Mouse (Mus musculus): ENCODE results near the gene Zfp934. TPM values are rescaled to one million over a fixed set of nuclear protein-coding genes. Genes with fewer than 3 reads are reported as not detected.
"Not testable (repeated sequence)": the region's sequence is repeated elsewhere in the genome, so short reads cannot be mapped to it uniquely, and the experiment has no call there.

Zfp934 gene
- 14.3 and 15.0 TPM in 2 replicates for polyA plus RNA-seq (2015; fragmentation: Nextera tagmentation; extraction: Ambion mirVana)

DNA sequence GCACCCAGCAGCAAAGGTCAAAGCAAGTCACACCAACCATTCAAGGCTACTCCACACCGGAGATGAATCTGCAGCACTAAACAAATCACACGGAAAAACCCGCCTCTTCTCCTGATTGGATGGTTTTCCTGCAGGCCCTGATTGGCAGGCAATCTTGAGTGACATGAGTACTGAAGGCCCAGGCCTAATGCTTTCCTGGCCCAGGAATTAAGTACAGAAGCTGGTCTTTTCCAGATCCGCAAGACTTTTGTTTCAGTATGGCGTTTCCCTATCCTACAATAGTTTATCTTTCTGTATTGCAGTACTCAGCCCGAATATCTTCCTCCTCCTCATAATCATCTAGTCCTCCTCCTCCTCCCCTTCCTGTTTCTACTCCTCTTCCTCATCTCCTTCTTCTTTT, at the start of gene Zfp934:
TSS of gene Zfp934 (minus strand) at position 101 of the 400 bp plus-strand sequence.
- not testable (repeated sequence) for H3K9me3 ChIP-seq (ENCODE audit: control insufficient read depth, low read length); H3K4me3 ChIP-seq (replicated peaks; ENCODE audit: low read length); H3K27me3 ChIP-seq (replicated peaks; ENCODE audit: control insufficient read depth, insufficient read depth, low read length); H3K4me2 ChIP-seq (ENCODE audit: low read length); H3K4me1 ChIP-seq (replicated peaks; ENCODE audit: control insufficient read depth, insufficient read depth, low read length); H3K9ac ChIP-seq (replicated peaks; ENCODE audit: low read depth, low read length); H3K36me3 ChIP-seq (ENCODE audit: control insufficient read depth, insufficient read depth); H3K27ac ChIP-seq (ENCODE audit: low read length); ATAC-seq
- 86% methylated on average over 3 of the region's 6 CpGs for WGBS

- not testable (repeated sequence) for H3K36me3 ChIP-seq (ENCODE audit: control insufficient read depth, insufficient read depth); H3K4me3 ChIP-seq (replicated peaks; ENCODE audit: low read length); H3K27me3 ChIP-seq (replicated peaks; ENCODE audit: control insufficient read depth, insufficient read depth, low read length); H3K4me1 ChIP-seq (replicated peaks; ENCODE audit: control insufficient read depth, insufficient read depth, low read length); ATAC-seq; H3K4me2 ChIP-seq (ENCODE audit: low read length); H3K9ac ChIP-seq (replicated peaks; ENCODE audit: low read depth, low read length); H3K9me3 ChIP-seq (ENCODE audit: control insufficient read depth, low read length); H3K27ac ChIP-seq (ENCODE audit: low read length)
- whole genome bisulfite sequencing, result 92% methylated on average over 4 of the region's 4 CpGs
These were observed 46.5 kb upstream of the Zfp934 start for GRCm38 (mm10) chr13:62617449-62617848.

DNA sequence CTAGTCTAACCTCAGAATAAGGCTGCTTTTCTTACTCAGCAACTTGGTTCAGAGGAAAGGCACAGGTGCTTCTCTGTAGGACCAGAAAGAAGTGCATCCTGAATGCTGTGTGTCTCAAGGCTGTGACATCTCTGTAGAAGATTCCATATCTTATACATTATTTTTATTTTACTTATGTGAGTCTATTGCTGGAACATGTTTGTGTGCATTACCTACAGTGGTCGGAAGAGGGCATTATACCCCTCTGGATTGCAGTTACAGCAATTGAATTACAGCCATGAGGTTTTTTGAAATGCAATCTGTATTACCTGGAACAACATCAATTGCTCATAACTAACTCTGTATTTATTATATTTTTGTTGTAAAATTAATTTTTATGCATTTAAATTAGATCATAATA, 9.3 kb downstream of the Zfp934 start:
- not testable (repeated sequence) for H3K9me3 ChIP-seq (ENCODE audit: control insufficient read depth, low read length); H3K4me3 ChIP-seq (replicated peaks; ENCODE audit: low read length); H3K4me2 ChIP-seq (ENCODE audit: low read length); ATAC-seq; H3K9ac ChIP-seq (replicated peaks; ENCODE audit: low read depth, low read length); H3K27me3 ChIP-seq (replicated peaks; ENCODE audit: control insufficient read depth, insufficient read depth, low read length); H3K36me3 ChIP-seq (ENCODE audit: control insufficient read depth, insufficient read depth); H3K4me1 ChIP-seq (replicated peaks; ENCODE audit: control insufficient read depth, insufficient read depth, low read length); H3K27ac ChIP-seq (ENCODE audit: low read length)
- WGBS, result 29% methylated on average over 1 of the region's 1 CpGs

- H3K9ac ChIP-seq (replicated peaks; ENCODE audit: low read depth, low read length), result peak within 1 kb of the TSS; percentile 52
- H3K4me1 ChIP-seq (replicated peaks; ENCODE audit: control insufficient read depth, insufficient read depth, low read length); H3K36me3 ChIP-seq (ENCODE audit: control insufficient read depth, insufficient read depth); H3K27ac ChIP-seq (ENCODE audit: low read length); H3K27me3 ChIP-seq (replicated peaks; ENCODE audit: control insufficient read depth, insufficient read depth, low read length); H3K9me3 ChIP-seq (ENCODE audit: control insufficient read depth, low read length): not testable (repeated sequence)
- H3K4me2 ChIP-seq (ENCODE audit: low read length), result peak within 1 kb of the TSS; percentile 39
- 2% methylated on average over 25 of the region's 27 CpGs for WGBS
- H3K4me3 ChIP-seq (replicated peaks; ENCODE audit: low read length), result peak within 1 kb of the TSS; percentile 44
- ATAC-seq, result peak; percentile 59; the same call in 1 of the 2 replicates
These were observed 12.5 kb downstream of the Zfp934 start, which contains the start of gene Zfp935 for GRCm38 (mm10) chr13:62558189-62559110. Zfp935 (minus strand) TSS chr13:62558511.

DNA sequence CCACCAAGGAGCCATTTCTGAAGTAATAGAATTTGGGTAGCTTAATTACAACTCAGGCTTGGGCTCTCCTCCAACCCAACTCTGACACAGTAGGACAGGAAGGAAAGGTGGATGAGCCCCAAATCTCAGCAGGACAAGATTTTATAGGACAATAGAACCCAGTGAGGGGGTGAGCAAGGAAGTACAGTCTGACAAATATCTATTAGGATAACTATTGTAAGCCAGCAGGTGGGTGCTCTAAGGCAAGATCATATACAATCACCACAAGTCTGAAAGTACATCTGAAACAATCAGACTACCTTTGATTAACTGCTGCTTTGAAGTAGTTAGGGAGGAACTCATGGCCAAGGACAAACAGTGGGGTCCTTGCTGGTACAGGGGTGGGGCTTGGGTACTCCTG, 40.9 kb downstream of the Zfp934 start:
- ATAC-seq; H3K27me3 ChIP-seq (replicated peaks; ENCODE audit: control insufficient read depth, insufficient read depth, low read length); H3K4me1 ChIP-seq (replicated peaks; ENCODE audit: control insufficient read depth, insufficient read depth, low read length); H3K4me3 ChIP-seq (replicated peaks; ENCODE audit: low read length); H3K9ac ChIP-seq (replicated peaks; ENCODE audit: low read depth, low read length); H3K27ac ChIP-seq (ENCODE audit: low read length); H3K9me3 ChIP-seq (ENCODE audit: control insufficient read depth, low read length); H3K36me3 ChIP-seq (ENCODE audit: control insufficient read depth, insufficient read depth); H3K4me2 ChIP-seq (ENCODE audit: low read length): not testable (repeated sequence)

DNA sequence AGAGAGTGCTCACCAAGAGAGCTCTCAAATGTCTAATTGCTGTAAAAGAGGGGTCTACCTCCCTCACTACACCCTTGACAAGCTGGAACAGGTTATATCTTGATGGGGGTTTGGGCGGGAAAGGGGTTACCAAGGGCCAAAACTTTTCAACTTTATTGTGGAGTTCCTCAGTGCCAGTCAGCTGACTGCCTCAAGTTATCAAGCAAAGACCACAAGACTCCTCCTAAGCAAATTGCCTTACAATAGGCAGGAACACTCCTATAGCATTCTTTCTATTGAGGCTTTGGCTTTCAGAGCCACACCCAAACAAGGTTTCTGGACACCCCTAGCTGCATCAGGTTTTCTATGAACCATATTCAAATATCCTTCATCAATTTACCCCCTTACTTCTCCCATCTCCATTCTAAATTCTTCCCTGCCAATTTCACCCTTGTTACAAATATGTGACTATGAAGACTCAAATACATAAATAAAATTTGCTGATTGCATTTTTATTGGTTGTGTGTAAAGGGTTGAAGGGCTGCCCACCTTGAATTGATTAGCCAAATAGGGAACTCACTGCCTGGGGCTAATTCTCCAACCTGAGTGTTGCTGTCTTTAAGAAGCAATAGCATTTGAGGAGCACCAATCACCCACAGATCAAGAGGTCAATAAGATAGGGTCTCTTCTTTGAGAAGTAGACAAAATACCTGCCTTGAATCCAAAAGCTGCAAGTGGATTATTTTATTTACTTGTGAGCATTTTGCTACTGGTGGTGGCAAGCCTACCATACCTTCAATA, 60.2 kb downstream of the Zfp934 start:
- H3K9ac ChIP-seq (replicated peaks; ENCODE audit: low read depth, low read length); H3K27me3 ChIP-seq (replicated peaks; ENCODE audit: control insufficient read depth, insufficient read depth, low read length); H3K4me3 ChIP-seq (replicated peaks; ENCODE audit: low read length); H3K4me2 ChIP-seq (ENCODE audit: low read length); H3K9me3 ChIP-seq (ENCODE audit: control insufficient read depth, low read length); H3K36me3 ChIP-seq (ENCODE audit: control insufficient read depth, insufficient read depth); ATAC-seq; H3K4me1 ChIP-seq (replicated peaks; ENCODE audit: control insufficient read depth, insufficient read depth, low read length); H3K27ac ChIP-seq (ENCODE audit: low read length): not testable (repeated sequence)
- WGBS, result 92% methylated on average over 1 of the region's 1 CpGs

DNA sequence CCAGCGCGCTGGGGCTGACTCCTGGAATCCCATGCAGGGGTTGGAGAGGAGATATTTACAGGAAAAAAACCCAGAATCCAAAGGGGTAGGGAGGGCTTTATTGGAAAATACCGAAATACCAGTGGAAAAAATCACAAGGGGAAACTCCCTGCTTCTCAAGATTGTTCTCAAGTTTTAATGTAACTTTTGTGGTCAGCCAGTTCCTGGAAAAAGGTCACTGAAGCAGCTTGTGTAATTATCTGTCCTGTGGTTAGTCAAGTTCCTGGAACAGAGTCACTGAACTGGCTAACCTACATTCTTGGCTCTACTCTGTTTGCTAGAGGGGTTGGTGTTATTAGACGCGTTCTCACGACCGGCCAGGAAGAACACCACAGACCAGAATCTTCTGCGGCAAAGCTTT, 98.3 kb downstream of the Zfp934 start:
- 96% methylated on average over 8 of the region's 8 CpGs for WGBS
- not testable (repeated sequence) for H3K9ac ChIP-seq (replicated peaks; ENCODE audit: low read depth, low read length); ATAC-seq; H3K4me1 ChIP-seq (replicated peaks; ENCODE audit: control insufficient read depth, insufficient read depth, low read length); H3K4me3 ChIP-seq (replicated peaks; ENCODE audit: low read length); H3K9me3 ChIP-seq (ENCODE audit: control insufficient read depth, low read length); H3K27ac ChIP-seq (ENCODE audit: low read length); H3K4me2 ChIP-seq (ENCODE audit: low read length); H3K36me3 ChIP-seq (ENCODE audit: control insufficient read depth, insufficient read depth); H3K27me3 ChIP-seq (replicated peaks; ENCODE audit: control insufficient read depth, insufficient read depth, low read length)

DNA sequence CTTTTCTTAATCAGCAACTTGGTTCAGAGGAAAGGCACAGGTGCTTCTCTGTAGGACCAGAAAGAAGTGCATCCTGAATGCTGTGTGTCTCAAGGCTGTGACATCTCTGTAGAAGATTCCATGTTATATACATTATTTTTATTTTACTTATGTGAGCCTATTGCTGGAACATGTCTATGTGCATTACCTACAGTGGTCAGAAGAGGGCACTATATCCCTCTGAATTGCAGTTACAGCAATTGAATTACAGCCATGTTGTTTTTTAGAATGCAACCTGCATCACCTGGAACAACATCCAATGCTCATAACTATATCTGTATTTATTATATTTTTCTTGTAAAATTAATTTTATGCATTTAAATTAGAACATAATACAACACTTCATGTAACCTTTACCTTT, 101.1 kb downstream of the Zfp934 start:
- not testable (repeated sequence) for H3K4me3 ChIP-seq (replicated peaks; ENCODE audit: low read length); H3K27ac ChIP-seq (ENCODE audit: low read length); H3K9me3 ChIP-seq (ENCODE audit: control insufficient read depth, low read length); H3K4me2 ChIP-seq (ENCODE audit: low read length); H3K9ac ChIP-seq (replicated peaks; ENCODE audit: low read depth, low read length); H3K27me3 ChIP-seq (replicated peaks; ENCODE audit: control insufficient read depth, insufficient read depth, low read length); H3K36me3 ChIP-seq (ENCODE audit: control insufficient read depth, insufficient read depth); ATAC-seq; H3K4me1 ChIP-seq (replicated peaks; ENCODE audit: control insufficient read depth, insufficient read depth, low read length)

- WGBS, result 2% methylated on average over 28 of the region's 28 CpGs
- not testable (repeated sequence) for H3K9me3 ChIP-seq (ENCODE audit: control insufficient read depth, low read length); H3K36me3 ChIP-seq (ENCODE audit: control insufficient read depth, insufficient read depth); H3K4me1 ChIP-seq (replicated peaks; ENCODE audit: control insufficient read depth, insufficient read depth, low read length); H3K27me3 ChIP-seq (replicated peaks; ENCODE audit: control insufficient read depth, insufficient read depth, low read length)
- Histone ChIP-seq H3K27ac (ENCODE audit: low read length) (peak within 1 kb of the TSS; percentile 63), H3K4me2 (ENCODE audit: low read length) (peak within 1 kb of the TSS; percentile 43), H3K9ac (replicated peaks; ENCODE audit: low read depth, low read length) (peak within 1 kb of the TSS; percentile 66), H3K4me3 (replicated peaks; ENCODE audit: low read length) (peak within 1 kb of the TSS; percentile 54)
- peak; percentile 100 for ATAC-seq
These were observed 104.3 kb downstream of the Zfp934 start, which contains the start of gene Gm49359 for GRCm38 (mm10) chr13:62466424-62467334. Gm49359 (minus strand) TSS chr13:62466832.
